Mouse (Mus musculus): ENCODE results near the gene Fam83g. TPM values are rescaled to one million over a fixed set of nuclear protein-coding genes. Genes with fewer than 3 reads are reported as not detected.

Gene Fam83g
- polyA plus RNA-seq, 1 experiment from 2014 or later, result 5.5 TPM

DNA sequence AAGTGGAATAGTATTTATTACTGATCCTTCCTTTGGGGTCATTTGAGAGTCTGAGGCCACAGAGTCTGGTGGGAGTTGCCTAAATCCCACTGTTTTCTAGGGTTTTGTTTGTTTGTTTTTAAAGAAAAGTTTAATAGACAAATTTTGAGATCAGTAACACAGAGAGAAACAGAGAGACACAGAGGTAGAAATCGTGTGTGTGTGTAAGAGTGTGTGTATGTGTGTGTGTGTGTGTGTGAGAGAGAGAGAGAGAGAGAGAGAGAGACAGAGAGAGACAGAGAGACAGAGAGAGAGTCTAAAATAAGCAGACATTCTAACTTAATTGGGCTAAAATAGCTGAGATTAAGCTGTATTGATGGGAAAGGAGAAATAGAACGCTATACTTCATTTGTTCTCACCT, 30.3 kb upstream of the Fam83g start:
- H3K27ac ChIP-seq, result no peak overlapping the region
- no peaks in the 10 kb centered on the region for H3K36me3 ChIP-seq
- no peaks in the 10 kb centered on the region for H3K27me3 ChIP-seq (replicated peaks)
- no peak for ATAC-seq (ENCODE audit: insufficient read depth, low FRiP score, low read depth)
- H3K9ac ChIP-seq, result no peak overlapping the region
- peak overlapping the region; percentile 26 for H3K4me2 ChIP-seq
- no peaks in the 10 kb centered on the region for H3K9me3 ChIP-seq
- WGBS, result 60% methylated on average over 2 of the region's 2 CpGs
- H3K4me3 ChIP-seq (replicated peaks), result peak overlapping the region; percentile 11
- H3K4me1 ChIP-seq, result no peaks in the 10 kb centered on the region

DNA sequence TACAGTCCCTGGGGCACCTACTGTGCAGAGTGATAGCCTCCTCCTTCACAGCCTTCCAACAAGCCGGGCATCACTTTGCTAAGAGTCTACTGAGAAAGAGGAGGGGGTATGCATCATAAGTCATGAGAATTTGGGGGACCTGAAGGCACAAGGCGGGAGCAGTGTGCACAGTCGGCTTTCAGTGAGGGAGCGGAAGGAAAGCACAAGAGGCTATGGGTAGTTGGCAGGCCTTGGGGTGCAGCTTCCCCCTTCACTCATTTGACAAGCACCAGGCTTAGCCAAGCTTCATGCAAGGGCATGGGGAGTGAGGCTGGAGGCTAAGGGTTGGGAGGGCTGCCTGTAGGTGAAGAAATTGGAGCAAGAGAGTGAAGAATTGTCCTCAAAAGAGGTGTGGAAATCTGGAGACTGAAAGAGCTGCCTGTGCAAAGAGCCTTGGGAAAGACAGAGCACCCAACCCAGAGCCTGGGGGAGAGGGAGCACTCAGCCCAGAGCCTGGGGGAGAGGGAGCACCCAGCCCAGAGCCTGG, 29.0 kb upstream of the Fam83g start:
- ATAC-seq (ENCODE audit: insufficient read depth, low FRiP score, low read depth), result no peak
- Histone ChIP-seq H3K9ac (no peak overlapping the region), H3K4me1 (no peaks in the 10 kb centered on the region), H3K4me2 (no peak overlapping the region), H3K36me3 (no peaks in the 10 kb centered on the region), H3K27ac (no peak overlapping the region), H3K4me3 (replicated peaks) (no peak overlapping the region), H3K9me3 (no peaks in the 10 kb centered on the region), H3K27me3 (replicated peaks) (no peaks in the 10 kb centered on the region)
- WGBS, result 79% methylated on average over 4 of the region's 4 CpGs

DNA sequence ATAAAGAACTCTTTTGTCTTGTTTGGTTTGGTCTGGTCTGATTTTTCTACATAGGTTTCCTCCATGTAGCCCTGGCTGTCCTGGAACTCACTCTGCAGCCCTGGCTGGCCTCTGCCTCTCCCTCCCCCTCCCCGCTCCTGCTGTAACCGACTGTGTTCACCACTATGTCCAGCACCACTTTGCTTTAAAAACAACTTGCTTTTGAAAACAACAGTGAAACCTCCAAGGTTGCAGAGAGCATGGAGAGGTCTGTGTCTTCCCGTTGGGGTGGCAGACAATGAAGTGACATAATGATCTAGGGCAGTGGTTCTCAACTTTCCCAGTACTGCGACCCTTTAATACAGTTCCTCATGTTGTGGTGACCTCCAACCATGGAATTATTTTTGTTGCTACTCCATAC, 28.2 kb upstream of the Fam83g start:
- Histone ChIP-seq H3K9me3 (no peaks in the 10 kb centered on the region), H3K9ac (no peak overlapping the region), H3K27me3 (replicated peaks) (no peaks in the 10 kb centered on the region), H3K36me3 (no peaks in the 10 kb centered on the region), H3K4me2 (no peak overlapping the region), H3K27ac (no peak overlapping the region), H3K4me3 (replicated peaks) (no peak overlapping the region), H3K4me1 (no peaks in the 10 kb centered on the region)
- no peak for ATAC-seq (ENCODE audit: insufficient read depth, low FRiP score, low read depth)
- WGBS, result 63% methylated on average over 4 of the region's 4 CpGs

DNA sequence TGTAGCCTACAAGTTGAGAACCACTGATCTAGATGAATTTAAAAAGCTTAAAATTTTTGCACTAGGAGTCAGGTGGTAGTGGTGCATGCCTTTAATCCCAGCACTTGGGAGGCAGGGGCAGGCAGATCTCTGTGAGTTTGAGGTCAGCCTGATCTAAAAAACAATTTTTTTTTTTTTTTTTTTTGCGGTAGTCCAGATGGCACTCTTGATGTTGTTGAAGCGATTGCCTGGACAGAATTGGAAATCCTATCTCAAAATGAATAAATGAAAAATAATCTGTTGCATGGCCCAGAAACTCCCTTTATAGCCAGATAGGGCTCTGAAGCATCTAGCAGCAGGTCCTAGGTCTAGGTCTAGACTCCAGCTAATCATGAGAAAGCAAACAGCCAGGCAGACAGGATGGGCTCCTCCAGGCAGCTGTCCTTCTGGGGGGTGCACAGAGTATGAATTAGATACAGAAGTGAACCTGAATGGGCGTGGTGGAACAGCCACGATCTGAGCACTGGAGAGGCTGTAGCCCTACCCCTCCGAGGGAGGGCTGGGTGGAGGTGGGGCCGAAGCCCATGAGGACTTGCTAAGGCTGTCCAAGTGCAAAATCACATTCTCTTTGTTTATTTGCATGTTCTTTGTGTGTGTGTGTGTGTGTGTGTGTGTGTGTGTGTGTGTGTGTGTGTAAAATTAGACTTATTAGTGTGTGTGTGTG, 27.6 kb upstream of the Fam83g start:
- no peaks in the 10 kb centered on the region for H3K9me3 ChIP-seq
- WGBS, result 69% methylated on average over 6 of the region's 6 CpGs
- H3K27me3 ChIP-seq (replicated peaks), result no peaks in the 10 kb centered on the region
- H3K9ac ChIP-seq, result no peak overlapping the region
- H3K4me3 ChIP-seq (replicated peaks), result no peak overlapping the region
- H3K4me1 ChIP-seq, result no peaks in the 10 kb centered on the region
- H3K36me3 ChIP-seq, result no peaks in the 10 kb centered on the region
- ATAC-seq (ENCODE audit: insufficient read depth, low FRiP score, low read depth), result no peak
- no peak overlapping the region for H3K27ac ChIP-seq
- no peak overlapping the region for H3K4me2 ChIP-seq

DNA sequence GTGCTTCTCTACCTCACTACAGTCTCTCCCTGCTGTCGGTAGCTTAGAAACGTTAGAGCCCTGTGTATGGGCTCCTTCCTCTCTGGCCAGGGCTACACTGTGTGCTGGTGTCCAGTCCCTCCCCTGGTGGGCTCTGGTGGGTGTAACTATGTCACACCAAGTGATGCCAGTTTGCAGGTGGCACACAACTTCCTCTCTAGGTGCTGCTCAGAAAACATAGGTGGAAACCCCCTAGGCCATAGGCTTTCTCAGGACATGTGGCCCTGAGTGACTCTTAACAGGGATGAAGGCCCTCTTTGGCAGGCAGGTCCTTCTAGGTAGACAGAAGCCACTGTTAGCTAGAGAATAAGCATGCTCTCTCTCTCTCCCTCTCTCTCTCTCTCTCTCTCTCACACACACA, 26.5 kb upstream of the Fam83g start:
- no peaks in the 10 kb centered on the region for H3K9me3 ChIP-seq
- no peak for ATAC-seq (ENCODE audit: insufficient read depth, low FRiP score, low read depth)
- H3K4me1 ChIP-seq, result no peaks in the 10 kb centered on the region
- H3K27ac ChIP-seq, result no peak overlapping the region
- H3K27me3 ChIP-seq (replicated peaks), result no peaks in the 10 kb centered on the region
- no peaks in the 10 kb centered on the region for H3K36me3 ChIP-seq
- H3K4me3 ChIP-seq (replicated peaks), result no peak overlapping the region
- H3K4me2 ChIP-seq, result no peak overlapping the region
- WGBS, result 60% methylated on average over 2 of the region's 2 CpGs
- H3K9ac ChIP-seq, result no peak overlapping the region

DNA sequence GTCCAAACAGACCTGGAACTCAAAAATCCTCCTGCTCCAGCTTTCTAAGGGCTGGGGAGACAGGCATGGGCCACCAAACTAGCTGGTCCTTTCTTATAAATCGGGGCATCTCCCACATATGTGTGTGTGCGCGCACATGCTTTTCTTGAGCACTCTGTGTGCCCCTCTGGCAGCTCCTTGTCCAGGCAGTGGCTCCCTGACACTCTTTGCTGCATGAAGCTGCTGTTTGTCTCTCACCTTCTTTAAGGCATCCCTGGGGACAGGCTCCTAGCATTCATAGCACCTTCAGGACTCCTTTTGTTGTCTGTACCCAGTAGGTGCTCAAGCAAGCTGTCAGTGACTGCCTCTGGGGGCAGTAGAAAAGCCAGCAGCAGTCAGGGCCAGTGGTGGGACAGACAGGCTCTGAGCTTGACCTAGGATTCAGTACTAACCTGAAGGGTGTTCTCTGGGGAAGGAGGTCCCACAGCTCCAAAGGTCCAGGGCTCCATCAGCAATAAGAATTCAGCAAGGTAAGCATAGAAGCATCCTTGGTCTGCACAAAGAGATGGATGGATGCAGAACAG, 25.4 kb upstream of the Fam83g start:
- H3K4me1 ChIP-seq, result no peaks in the 10 kb centered on the region
- no peaks in the 10 kb centered on the region for H3K36me3 ChIP-seq
- no peaks in the 10 kb centered on the region for H3K9me3 ChIP-seq
- no peak overlapping the region for H3K9ac ChIP-seq
- H3K4me3 ChIP-seq (replicated peaks), result no peak overlapping the region
- no peak overlapping the region for H3K4me2 ChIP-seq
- ATAC-seq (ENCODE audit: insufficient read depth, low FRiP score, low read depth), result no peak
- WGBS, result 84% methylated on average over 3 of the region's 3 CpGs
- no peak overlapping the region for H3K27ac ChIP-seq
- H3K27me3 ChIP-seq (replicated peaks), result no peaks in the 10 kb centered on the region

DNA sequence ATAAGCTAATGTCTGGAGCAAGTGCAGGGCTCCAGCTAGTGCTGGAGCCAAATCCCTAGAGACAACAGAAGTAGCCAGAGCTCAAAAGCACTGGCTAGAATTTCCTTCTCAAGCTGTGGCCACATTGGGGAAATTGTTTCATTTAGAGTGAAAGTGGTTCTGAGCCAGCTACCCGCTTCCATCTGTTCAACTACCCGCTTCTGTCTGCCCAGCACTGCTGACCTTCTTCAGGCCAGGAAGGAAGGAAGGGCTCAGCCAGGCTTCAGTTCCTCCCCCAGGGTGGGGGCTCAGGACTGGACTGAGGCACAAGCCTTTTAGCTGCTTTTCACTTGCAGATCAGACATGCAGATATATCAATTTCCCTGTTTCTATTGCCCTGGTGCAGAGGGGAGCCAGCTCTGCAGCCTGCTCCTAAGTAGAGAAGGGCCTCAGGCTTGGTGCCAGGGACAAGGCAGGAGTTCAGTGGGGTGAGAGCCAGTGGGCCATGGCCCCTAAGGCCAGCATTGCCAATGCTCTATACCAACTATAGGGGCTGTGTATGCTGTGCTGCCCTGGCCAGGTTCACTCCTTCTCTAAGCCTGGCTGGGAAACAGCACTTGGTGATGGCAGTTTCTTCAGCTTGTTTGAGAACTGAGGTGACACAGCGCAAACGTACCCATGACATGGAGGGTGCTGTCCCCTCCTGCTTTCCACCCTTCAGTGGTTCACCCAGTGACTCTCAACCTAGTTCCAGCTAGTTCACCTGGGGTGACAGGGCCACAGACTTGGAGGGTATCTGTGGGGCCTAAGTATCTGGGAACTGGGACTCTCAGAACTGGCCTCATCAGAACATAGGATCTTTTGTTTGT, 24.7 kb upstream of the Fam83g start:
- Histone ChIP-seq H3K4me1 (no peaks in the 10 kb centered on the region), H3K9ac (no peak overlapping the region), H3K27me3 (replicated peaks) (no peaks in the 10 kb centered on the region), H3K27ac (no peak overlapping the region), H3K4me2 (no peak overlapping the region), H3K36me3 (no peaks in the 10 kb centered on the region), H3K4me3 (replicated peaks) (no peak overlapping the region), H3K9me3 (no peaks in the 10 kb centered on the region)
- WGBS, result 71% methylated on average over 4 of the region's 4 CpGs
- ATAC-seq (ENCODE audit: insufficient read depth, low FRiP score, low read depth), result no peak

DNA sequence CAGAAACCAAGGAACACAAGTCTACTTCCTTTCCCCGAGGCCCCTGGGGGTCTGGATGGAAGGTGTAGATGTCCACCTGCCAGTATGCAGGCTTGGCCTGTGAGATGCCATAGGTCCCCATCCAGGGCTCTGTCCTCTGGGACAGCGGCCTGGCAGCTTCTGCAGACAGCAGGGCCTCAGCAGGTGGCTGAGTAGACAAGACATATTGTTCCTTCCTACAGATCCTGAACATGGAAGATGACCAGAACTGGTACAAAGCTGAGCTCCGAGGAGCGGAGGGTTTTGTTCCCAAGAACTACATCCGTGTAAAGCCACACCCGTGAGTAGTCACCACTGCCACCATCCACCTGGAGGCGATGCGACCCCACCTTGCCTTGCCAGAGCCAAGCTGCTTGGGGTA, 23.9 kb upstream of the Fam83g start:
- WGBS, result 83% methylated on average over 8 of the region's 8 CpGs
- no peaks in the 10 kb centered on the region for H3K36me3 ChIP-seq
- H3K27me3 ChIP-seq (replicated peaks), result no peaks in the 10 kb centered on the region
- H3K4me3 ChIP-seq (replicated peaks), result no peak overlapping the region
- H3K27ac ChIP-seq, result no peak overlapping the region
- H3K9me3 ChIP-seq, result no peaks in the 10 kb centered on the region
- H3K9ac ChIP-seq, result no peak overlapping the region
- no peaks in the 10 kb centered on the region for H3K4me1 ChIP-seq
- H3K4me2 ChIP-seq, result no peak overlapping the region
- no peak for ATAC-seq (ENCODE audit: insufficient read depth, low FRiP score, low read depth)

DNA sequence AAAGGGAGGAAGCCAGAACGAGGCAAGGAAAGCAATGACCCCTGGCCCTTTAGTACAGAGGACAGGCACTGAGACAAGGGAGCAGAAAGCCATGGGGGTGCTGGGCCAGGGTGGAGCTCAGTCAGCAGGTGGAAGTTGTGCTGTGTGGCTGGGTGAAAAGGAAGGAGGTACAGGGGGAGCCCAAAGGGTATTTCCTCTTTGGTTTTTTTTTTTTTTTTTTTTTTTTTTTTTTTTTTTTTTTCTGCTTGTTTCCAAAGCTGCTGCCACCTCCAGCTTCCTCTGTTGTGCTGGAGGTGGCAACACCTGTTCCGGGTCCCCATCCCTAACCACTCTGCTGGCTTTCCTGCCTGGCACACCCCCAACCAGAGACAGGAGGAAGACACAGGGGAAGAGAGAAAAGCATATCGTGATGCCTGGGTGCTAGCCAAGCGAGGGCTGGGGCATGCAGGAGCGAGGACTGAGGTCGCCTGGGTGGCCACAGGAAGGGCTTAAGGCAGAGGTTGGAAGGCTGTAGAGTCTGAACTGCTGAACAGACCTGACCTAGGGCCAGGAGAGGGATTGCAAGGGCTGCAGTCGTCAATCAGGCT, 23.0 kb upstream of the Fam83g start:
- Histone ChIP-seq H3K9me3 (no peaks in the 10 kb centered on the region), H3K4me1 (no peaks in the 10 kb centered on the region), H3K27me3 (replicated peaks) (no peaks in the 10 kb centered on the region), H3K36me3 (no peaks in the 10 kb centered on the region), H3K9ac (no peak overlapping the region), H3K4me2 (no peak overlapping the region), H3K4me3 (replicated peaks) (no peak overlapping the region), H3K27ac (no peak overlapping the region)
- WGBS, result 72% methylated on average over 7 of the region's 7 CpGs
- no peak for ATAC-seq (ENCODE audit: insufficient read depth, low FRiP score, low read depth)

DNA sequence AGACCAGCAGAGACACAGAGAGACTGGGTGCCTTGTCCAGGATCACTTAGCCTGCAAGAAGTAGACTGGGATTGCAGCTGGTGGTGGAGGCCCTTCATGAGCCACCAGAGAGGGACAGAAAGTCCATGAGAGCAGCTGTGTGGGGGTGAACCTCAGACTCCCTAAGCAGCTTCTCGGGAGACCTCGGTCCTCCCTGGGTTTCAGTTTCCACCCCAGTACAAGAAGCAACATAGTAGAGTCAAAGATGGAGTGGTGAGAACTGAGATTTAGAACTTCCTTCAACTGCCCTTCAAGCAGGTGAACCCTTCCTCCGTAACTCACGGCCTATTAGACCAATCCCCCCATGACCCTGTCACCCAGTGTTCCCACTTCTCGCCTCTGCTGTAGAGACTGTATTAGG, 21.7 kb upstream of the Fam83g start:
- H3K4me2 ChIP-seq, result no peak overlapping the region
- no peak overlapping the region for H3K27ac ChIP-seq
- H3K36me3 ChIP-seq, result no peaks in the 10 kb centered on the region
- H3K4me3 ChIP-seq (replicated peaks), result no peak overlapping the region
- H3K9ac ChIP-seq, result no peak overlapping the region
- no peaks in the 10 kb centered on the region for H3K4me1 ChIP-seq
- no peak for ATAC-seq (ENCODE audit: insufficient read depth, low FRiP score, low read depth)
- no peaks in the 10 kb centered on the region for H3K27me3 ChIP-seq (replicated peaks)
- no peaks in the 10 kb centered on the region for H3K9me3 ChIP-seq
- 89% methylated on average over 5 of the region's 5 CpGs for WGBS

DNA sequence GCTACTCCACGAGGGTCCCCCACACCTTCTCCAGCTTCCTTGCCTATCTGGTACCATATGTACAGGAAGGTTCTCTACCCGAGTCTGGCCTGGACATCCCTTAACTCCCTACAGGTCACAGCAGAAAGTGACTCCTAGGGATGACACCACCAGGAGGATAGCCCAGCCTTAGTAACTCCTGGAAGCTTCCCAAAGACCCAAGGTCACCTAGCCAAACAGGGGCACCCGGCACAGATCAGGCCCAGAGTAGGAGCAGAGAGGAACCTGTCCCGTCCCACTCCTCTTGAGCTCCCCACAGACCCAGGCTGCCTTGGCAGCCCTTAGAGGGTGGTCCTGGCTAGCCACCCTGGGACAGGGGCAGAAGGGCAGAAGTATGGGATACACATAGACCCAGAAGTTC, 18.5 kb upstream of the Fam83g start:
- no peak for ATAC-seq (ENCODE audit: insufficient read depth, low FRiP score, low read depth)
- no peak overlapping the region for H3K9ac ChIP-seq
- H3K4me1 ChIP-seq, result 0 out of 2 replicates have a peak, but pooled peaks cover 11% of the 10 kb centered on the region
- no peak overlapping the region for H3K4me2 ChIP-seq
- H3K4me3 ChIP-seq (replicated peaks), result no peak overlapping the region
- no peaks in the 10 kb centered on the region for H3K9me3 ChIP-seq
- no peaks in the 10 kb centered on the region for H3K27me3 ChIP-seq (replicated peaks)
- 88% methylated on average over 4 of the region's 4 CpGs for WGBS
- no peaks in the 10 kb centered on the region for H3K36me3 ChIP-seq
- no peak overlapping the region for H3K27ac ChIP-seq
